Mouse (Mus musculus) E14TG2a.4 (cell line): ENCODE measurements around the gene 4930451I11Rik.

ENCODE experiments used
- CTCF ChIP-seq: conservative IDR thresholded peaks from 2 replicates; pipeline ENCODE4 v1.5.1; 2014; ENCODE audit warnings: low read length
- POU5F1 ChIP-seq: IDR thresholded peaks from 2 replicates; pipeline ENCODE4 v1.6.1; 2014; ENCODE audit warnings: low read length, borderline replicate concordance

GRCm38 (mm10) chr7:126809723-126810369 lies 21.6 kb downstream of the 4930451I11Rik start:
- TF ChIP-seq CTCF (no peak), POU5F1 (no peak)
